Mouse (Mus musculus): ENCODE measurements around the gene Efna3. TPM values are rescaled to one million over a fixed set of nuclear protein-coding genes. Genes with fewer than 3 reads are reported as not detected.

Gene Efna3
- 0.40 and 0.77 TPM in 2 replicates for polyA plus RNA-seq (2012; rRNA removed)

DNA sequence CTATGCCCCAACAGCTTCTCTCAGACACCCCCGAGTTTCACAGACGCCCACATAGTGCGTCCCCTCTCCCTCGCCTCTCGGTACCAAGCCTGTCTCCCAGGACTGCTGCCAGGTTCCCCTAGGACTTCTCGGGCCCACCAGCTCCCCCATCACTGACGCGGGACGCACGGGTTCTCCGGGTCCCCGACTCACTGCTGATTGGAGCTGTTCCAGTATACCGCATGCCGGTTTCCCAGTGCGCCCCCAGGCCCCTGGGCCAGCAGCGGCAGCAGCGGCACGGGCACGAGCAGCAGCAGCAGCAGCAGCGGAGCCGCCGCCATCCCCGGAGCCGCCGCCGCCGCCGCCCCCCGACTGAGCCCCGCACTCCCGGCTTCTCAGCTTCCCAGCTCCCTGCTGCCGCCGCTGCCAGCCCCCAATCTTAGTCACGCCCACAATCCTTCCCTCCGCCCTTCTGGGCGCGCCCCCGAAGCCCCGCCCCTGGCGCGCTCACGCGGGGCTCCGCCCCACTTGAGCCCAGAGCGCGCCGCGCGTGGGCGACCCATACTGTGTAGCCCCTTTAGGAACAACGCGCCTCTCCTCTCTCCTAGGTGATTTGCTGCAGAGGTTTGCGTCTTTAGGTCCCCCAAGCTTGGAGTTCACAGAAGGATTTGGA is at the start of gene Efna3:
Gene Efna3, minus strand, starts transcription at position 452 of the 652 bp plus-strand sequence.

DNA sequence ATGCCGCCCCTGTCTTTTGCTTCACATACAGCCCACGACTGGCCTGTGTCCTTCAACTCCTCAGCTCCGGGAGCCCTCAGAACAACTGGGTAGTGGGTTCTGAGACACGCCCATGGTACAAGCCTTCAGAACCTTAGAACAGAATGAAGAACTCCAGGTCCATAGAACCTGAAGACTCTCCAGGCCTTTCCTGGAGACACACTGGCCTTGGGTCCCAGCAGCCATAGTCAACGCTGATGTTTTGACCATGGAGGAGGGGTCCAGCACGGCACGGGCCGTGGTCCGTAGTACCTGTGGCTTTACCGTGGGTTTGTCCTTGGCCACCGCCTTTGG is 42.4 kb upstream of the Efna3 start, which contains the start of gene Dcst1:
Gene Dcst1, minus strand, starts transcription at position 101 of the 333 bp plus-strand sequence.

DNA sequence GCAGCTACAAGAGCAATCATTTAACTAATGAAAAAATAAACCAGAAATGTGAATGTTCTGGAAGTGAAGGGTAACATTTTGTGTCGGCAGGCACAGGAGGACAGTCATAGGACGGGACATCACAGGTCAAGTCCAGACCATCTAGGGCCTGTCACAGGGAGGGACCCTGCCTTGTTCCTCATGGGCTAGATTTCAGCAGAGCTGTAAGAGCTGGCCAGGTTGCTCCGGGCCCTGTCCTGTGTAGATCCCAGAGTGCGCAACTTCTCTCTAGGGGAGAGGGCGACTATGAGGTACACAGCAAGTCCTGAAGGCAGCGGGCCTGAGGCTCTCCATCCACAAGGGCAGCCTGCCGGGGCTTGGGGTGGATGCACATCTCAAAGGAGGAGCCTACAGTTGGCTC is 38.9 kb upstream of the Efna3 start, which contains the start of gene Dcst2:
Gene Dcst2, plus strand, starts transcription at position 301 of the 400 bp plus-strand sequence.

DNA sequence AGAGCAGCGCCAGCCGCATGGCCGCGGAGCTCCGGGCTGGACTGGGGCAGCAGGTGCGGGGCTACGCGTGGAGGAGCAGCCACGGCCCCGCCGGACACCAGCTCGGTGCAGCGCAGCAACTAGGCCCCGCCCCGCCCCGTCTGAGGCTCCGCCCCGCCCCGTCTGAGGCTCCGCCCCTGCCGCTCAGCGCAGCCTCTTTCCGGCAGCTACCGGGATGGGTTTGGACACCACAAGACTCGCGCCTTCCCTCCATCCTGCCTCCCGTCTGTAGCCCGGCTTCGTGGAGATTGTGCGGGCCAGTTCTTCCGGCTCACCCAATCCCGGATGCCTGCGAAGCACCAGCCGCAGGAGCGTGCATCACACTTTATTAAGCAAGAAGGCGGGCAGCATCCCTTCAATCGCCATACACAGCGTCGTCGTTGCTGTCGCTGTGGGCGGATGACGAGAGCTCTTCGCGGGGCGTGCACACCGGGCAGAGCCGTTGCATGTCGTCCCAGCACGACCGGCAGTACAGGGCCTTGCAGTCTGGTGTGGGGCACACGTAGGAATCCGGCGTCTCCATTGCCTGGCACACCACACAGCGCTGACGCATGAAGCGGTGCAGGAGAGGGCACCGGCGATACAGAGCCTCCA is 27.2 kb upstream of the Efna3 start, which contains the start of gene Adam15:
Gene Adam15, minus strand, starts transcription at position 128 of the 633 bp plus-strand sequence.

DNA sequence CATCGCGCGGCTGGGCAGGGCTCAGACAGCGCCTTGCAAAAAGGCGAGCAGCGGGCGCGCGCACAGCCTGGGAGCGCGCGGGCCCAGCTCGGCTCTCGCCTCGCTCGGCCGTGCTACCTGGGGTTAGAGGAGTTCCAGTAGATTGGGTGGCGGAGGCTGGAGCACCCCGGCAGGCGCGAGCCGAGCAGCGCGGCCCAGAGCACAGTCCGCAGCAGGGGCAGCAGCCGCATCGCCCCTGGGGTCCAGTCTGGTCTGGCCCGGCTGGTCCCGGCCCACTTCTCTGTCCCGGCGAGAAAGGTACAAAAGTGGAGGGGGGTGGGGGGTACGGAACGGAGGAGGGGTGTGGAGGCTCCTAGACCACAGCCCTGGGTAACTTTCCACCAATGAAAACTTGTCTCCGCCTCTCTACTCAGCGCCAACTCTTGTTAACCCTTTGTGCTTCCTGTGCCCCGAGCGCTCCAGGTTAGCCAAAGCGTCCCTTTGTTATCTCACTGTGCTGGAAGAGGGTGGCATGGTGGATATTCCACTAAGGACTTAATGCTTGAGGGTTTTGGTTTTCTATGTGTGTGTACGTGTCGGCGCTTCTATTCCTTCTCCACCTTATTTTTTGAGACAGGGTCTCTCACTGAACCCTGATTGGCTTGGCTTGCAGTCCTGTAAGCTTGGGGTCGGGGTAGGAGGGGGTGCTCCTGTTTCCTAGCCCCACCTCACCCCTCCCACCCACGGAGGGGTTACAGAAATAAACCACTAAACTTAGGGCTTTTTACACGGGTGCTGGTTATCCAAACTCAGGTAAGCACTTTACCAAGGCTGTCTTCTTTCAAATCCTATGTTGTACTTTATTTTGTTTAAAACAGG is 15.2 kb upstream of the Efna3 start, which contains the start of gene Efna4:
Gene Efna4, minus strand, starts transcription at position 308 of the 858 bp plus-strand sequence.

DNA sequence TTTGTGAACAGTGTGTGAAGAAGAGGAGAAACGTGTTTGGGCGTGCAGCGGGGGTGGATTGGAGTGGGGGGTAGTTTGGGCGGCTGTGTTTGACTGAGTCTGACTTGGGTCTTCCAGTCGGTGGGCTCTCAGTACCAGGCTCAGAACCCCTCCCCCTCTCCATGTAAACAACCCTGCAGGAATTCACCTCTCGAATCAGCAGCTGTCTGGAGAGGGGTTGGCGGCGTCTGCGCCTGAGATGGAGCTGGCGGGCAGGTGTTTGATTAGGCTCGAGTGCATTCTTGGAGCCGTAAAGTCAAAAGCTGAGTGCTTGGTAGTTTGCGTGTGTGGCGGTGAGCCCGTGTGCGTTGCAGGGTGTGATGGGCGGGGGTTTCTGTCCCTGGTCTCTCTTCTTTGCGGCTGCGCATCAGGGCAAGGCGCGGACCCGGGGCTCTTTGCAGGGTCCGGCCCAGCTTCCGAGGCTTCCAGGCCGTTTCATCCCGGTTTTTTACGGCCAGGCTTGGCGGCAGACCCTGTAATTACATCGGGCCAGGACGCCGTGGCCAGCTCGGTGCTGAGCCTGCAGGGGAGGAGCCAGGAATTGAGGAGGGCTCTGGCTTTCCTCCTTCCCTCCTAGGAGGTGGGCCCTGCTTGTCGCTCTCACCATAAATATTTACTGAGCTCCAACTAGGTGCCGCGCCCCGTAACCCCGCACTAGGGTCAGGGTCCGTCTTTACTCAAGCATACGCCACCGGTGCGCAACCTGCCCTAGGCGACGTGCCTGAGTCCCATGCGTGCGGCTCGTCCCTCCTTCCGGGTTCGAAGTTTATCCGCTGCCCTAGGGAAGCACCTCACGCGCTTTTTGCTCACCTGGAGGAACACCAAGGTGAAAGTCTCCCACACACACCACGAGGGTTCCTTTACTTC is 41.9 kb downstream of the Efna3 start, which contains the start of gene Efna1:
Gene Efna1, minus strand, starts transcription at position 537 of the 906 bp plus-strand sequence.

DNA sequence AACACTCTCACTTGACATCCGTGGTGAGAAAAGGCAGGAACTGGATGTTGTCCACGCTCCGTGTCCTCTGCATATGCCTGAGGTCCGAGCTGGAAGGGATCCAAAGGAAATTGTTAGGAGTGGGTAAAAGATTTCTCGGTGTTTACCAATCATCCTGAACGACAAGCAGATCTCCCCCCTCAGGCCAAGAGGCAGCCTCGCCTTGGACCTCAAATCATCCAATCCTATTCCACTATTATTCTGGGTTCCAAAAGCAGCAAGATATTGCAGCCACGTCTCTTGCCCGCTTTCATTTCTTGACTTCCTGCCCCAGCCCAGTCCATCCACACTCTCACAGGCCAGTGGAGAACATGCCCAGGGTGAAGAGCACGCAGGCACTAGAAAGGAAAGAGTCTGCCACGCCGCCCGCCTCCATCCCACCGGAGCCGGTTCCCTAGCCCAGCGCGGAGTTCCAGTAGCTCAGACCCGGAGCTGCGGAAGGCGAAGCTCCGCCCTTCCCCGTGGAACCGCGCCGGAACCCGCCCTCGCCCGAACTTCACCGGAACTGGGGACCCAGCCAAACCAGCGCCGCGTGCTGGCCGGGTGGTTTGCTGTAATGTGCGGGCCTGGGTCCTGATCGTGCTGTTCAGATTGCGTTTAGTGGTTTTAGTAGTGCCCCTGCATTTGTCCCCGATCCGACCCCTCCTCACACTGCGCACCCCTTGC is 52.6 kb downstream of the Efna3 start, which contains the start of gene Slc50a1:
Gene Slc50a1, minus strand, starts transcription at position 520 of the 705 bp plus-strand sequence.

Other genes with a start within 250 kb of the Efna3 start
- gene Rusc1, start 229.7 kb downstream of the Efna3 start, polyA plus RNA-seq (2012; rRNA removed): 3.9 and 4.8 TPM in 2 replicates
- not detected in 2 replicates for gene Gm43738, start 221.9 kb downstream of the Efna3 start, polyA plus RNA-seq (2012; rRNA removed)
- gene Fdps, start 221.0 kb downstream of the Efna3 start, polyA plus RNA-seq (2012; rRNA removed): 280 and 373 TPM in 2 replicates
- gene Pklr, start 186.8 kb downstream of the Efna3 start, polyA plus RNA-seq (2012; rRNA removed): 90.2 and 91.0 TPM in 2 replicates
- 0.14 and 0.19 TPM in 2 replicates for gene Hcn3, start 162.8 kb downstream of the Efna3 start, polyA plus RNA-seq (2012; rRNA removed)
- gene Clk2, start 158.2 kb downstream of the Efna3 start, polyA plus RNA-seq (2012; rRNA removed): 25.1 and 31.8 TPM in 2 replicates
- 35.6 and 37.9 TPM in 2 replicates for gene Scamp3, start 145.5 kb downstream of the Efna3 start, polyA plus RNA-seq (2012; rRNA removed)
- gene Fam189b, start 139.8 kb downstream of the Efna3 start, polyA plus RNA-seq (2012; rRNA removed): 3.0 and 3.4 TPM in 2 replicates
- 23.4 and 23.5 TPM in 2 replicates for gene Gba, start 120.0 kb downstream of the Efna3 start, polyA plus RNA-seq (2012; rRNA removed)
- gene Thbs3, start 107.8 kb downstream of the Efna3 start, polyA plus RNA-seq (2012; rRNA removed): 2.4 and 2.5 TPM in 2 replicates
- gene Mtx1, start 95.9 kb downstream of the Efna3 start, polyA plus RNA-seq (2012; rRNA removed): 70.3 and 70.9 TPM in 2 replicates
- gene Muc1, start 93.9 kb downstream of the Efna3 start, polyA plus RNA-seq (2012; rRNA removed): 0.36 and 0.37 TPM in 2 replicates
- gene Krtcap2, start 77.0 kb downstream of the Efna3 start, polyA plus RNA-seq (2012; rRNA removed): 44.5 and 46.2 TPM in 2 replicates
- gene Trim46, start 76.7 kb downstream of the Efna3 start, polyA plus RNA-seq (2012; rRNA removed): 0.49 and 0.55 TPM in 2 replicates
- 129 and 153 TPM in 2 replicates for gene Dpm3, start 63.6 kb downstream of the Efna3 start, polyA plus RNA-seq (2012; rRNA removed)
- 25.2 and 26.5 TPM in 2 replicates for gene Slc50a1, start 52.4 kb downstream of the Efna3 start, polyA plus RNA-seq (2012; rRNA removed)
- 25.1 and 26.2 TPM in 2 replicates for gene Efna1, start 41.8 kb downstream of the Efna3 start, polyA plus RNA-seq (2012; rRNA removed)
- gene Efna4, start 15.1 kb upstream of the Efna3 start, polyA plus RNA-seq (2012; rRNA removed): 0.73 and 1.3 TPM in 2 replicates
- 8.5 and 9.7 TPM in 2 replicates for gene Adam15, start 27.0 kb upstream of the Efna3 start, polyA plus RNA-seq (2012; rRNA removed)
- 0.02 and 0.05 TPM in 2 replicates for gene Dcst2, start 39.0 kb upstream of the Efna3 start, polyA plus RNA-seq (2012; rRNA removed)
- 0.10 and 0.13 TPM in 2 replicates for gene Dcst1, start 42.3 kb upstream of the Efna3 start, polyA plus RNA-seq (2012; rRNA removed)
- 16.5 and 20.0 TPM in 2 replicates for gene Zbtb7b, start 71.8 kb upstream of the Efna3 start, polyA plus RNA-seq (2012; rRNA removed)
- gene Lenep, start 79.8 kb upstream of the Efna3 start, polyA plus RNA-seq (2012; rRNA removed): 0.32 and 0.68 TPM in 2 replicates
- 16.3 TPM in 2 replicates for gene Flad1, start 88.9 kb upstream of the Efna3 start, polyA plus RNA-seq (2012; rRNA removed)
- 76.7 and 83.7 TPM in 2 replicates for gene Cks1b, start 95.4 kb upstream of the Efna3 start, polyA plus RNA-seq (2012; rRNA removed)
- gene Shc1, start 95.5 kb upstream of the Efna3 start, polyA plus RNA-seq (2012; rRNA removed): 34.4 and 35.9 TPM in 2 replicates
- 14.6 and 14.8 TPM in 2 replicates for gene Pygo2, start 107.2 kb upstream of the Efna3 start, polyA plus RNA-seq (2012; rRNA removed)
- 6.9 and 8.0 TPM in 2 replicates for gene Pbxip1, start 113.7 kb upstream of the Efna3 start, polyA plus RNA-seq (2012; rRNA removed)
- 51.8 and 73.8 TPM in 2 replicates for gene Pmvk, start 131.6 kb upstream of the Efna3 start, polyA plus RNA-seq (2012; rRNA removed)
- gene Kcnn3, start 197.2 kb upstream of the Efna3 start, polyA plus RNA-seq (2012; rRNA removed): 0.06 and 0.07 TPM in 2 replicates